Mouse (Mus musculus) lung, adult 2 months (tissue): ENCODE measurements around the gene Mesp1. TPM values are rescaled to one million over a fixed set of nuclear protein-coding genes. Genes with fewer than 3 reads are reported as not detected.

ENCODE experiments used
- DNase-seq: peaks from one replicate; pipeline ENCODE4 v3.0.0; 2022
- H3K4me1 ChIP-seq: fragments of 200-500 bp; 2 replicates; pipeline ENCODE4 v1.6.1; 2011; ENCODE audit warnings: low read length; ENCODE audit not compliant: control insufficient read depth, insufficient read depth
- H3K4me3 ChIP-seq: fragments of 200-500 bp; replicated peaks from 2 replicates; pipeline ENCODE3; 2011; ENCODE audit warnings: low read depth, mild to moderate bottlenecking, control low read depth, low read length; ENCODE audit errors: extremely low read depth
- CTCF ChIP-seq: fragments of 200-500 bp; IDR thresholded peaks from 2 replicates; pipeline ENCODE4 v1.5.1; 2011; ENCODE audit warnings: mild to moderate bottlenecking, low read length, control low read depth; ENCODE audit not compliant: insufficient read depth
- POLR2A ChIP-seq: fragments of 200-500 bp; IDR thresholded peaks from 2 replicates; pipeline ENCODE4 v1.6.1; 2011; ENCODE audit warnings: low read depth, mild to moderate bottlenecking, control low read depth, low read length, borderline replicate concordance; ENCODE audit errors: extremely low read depth
- WGBS: fragments of 180-500 bp; shearing (Covaris S2); methylation state at CpG from one replicate; pipeline ENCODE4 v1.1.7; 2018; 5-methylcytosine and 5-hydroxymethylcytosine counted together
- polyA plus RNA-seq: library from polyadenylated mRNA; depleted of rRNA; stranded (reverse); fragments of >200 nt; gene quantifications from 2 replicates; pipeline ENCODE4 v1.2.3, GENCODE M21; 2012

Gene Mesp1
- polyA plus RNA-seq, 1 experiment = 18.8 TPM

DNA sequence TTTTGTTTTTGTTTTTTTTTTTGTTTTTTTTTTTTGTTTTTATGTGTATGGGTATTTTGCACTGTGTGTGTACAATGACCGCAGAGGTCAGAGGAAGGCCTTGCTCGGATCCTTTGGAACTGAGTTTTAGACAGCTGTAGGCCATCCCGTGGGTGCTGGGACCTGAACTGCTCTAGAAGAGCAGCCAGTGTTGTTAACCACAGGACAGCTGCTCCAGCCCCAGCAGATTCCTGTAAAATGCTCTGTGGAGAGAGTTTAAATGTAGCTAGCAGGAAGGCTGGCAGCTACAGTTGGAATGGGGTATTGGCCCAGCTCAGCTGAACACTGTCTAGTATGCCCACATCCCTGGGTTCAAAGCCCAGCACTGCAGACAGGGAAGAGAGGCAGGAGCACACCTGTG is 23.9 kb downstream of the Mesp1 start:
- DNase-seq = no peak
- TF ChIP-seq POLR2A (no peak), CTCF (no peak)
- 72% methylated on average over 3 of the region's 3 CpGs for WGBS
- Histone ChIP-seq H3K4me1 (no peaks in the 10 kb centered on the region), H3K4me3 (no peak overlapping the region)

- DNase-seq = no peak
- Histone ChIP-seq H3K4me3 (no peak overlapping the region), H3K4me1 (no peaks in the 10 kb centered on the region)
- 40% methylated on average over 1 of the region's 1 CpGs for WGBS
- TF ChIP-seq CTCF (no peak), POLR2A (no peak)
Measured at GRCm38 (mm10) chr7:79765991-79766390, 27.6 kb downstream of the Mesp1 start.

GRCm38 (mm10) chr7:79762106-79762505 is 31.5 kb downstream of the Mesp1 start:
- Histone ChIP-seq H3K4me3 (no peak overlapping the region), H3K4me1 (no peaks in the 10 kb centered on the region)
- TF ChIP-seq POLR2A (no peak), CTCF (no peak)
- 57% methylated on average over 8 of the region's 8 CpGs for WGBS
- DNase-seq = no peak

DNA sequence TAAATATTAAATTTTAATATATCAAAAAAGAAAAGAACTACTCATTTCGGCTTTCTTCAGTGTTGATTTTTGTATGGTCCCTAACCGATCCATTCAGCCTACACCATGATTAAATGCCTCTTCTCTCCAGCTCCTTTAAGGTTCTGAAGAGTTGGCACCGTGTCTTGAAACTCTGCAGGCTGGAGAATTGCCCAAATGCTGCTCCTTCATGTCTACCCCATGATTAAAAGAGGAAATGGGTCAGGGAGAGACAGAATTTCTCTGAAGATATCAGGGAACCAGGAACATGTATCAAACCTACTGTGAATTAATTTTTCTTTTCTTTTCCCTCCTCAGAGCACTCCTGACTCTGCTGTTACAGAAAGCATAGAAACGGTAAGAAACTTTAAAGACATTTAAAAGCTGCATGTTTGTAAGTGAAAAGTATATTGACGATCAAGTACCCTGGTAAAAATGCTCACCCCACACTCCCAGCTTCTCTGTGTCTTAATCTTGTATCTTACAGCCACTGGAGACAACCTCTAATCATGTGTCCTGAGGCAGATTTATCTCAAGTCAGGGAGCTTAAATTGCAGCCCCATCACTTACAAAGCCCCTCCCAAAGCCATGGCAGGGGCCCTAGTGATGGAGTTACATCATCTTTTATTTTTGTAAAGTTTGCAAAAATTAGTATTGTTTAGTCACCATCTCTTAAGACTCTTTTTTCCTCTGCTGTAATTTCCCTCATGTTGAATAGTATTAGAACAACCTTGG is 32.3 kb downstream of the Mesp1 start:
- Histone ChIP-seq H3K4me3 (no peak overlapping the region), H3K4me1 (no peaks in the 10 kb centered on the region)
- WGBS = 56% methylated on average over 5 of the region's 5 CpGs
- TF ChIP-seq POLR2A (no peak), CTCF (no peak)
- no peak for DNase-seq

DNA sequence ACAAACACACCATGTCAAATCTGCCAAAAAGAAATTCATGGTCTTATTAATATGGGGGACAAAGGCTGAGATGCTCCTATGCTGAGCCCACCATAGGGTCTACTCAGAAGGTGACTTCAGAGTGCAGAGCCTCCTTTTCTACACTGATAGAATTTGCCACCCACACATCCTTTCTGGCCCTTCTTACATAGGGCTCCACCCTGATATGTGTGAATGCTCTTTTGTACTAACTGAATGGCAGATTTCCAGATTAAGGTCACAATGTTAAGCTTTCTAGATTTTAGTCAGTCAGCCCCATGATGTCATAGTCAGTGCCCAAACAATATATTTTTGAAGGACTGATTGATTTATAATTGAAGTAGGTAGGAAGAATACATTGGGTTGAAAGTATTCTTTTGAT is 33.8 kb downstream of the Mesp1 start:
- Histone ChIP-seq H3K4me1 (no peaks in the 10 kb centered on the region), H3K4me3 (no peak overlapping the region)
- TF ChIP-seq CTCF (no peak), POLR2A (no peak)
- no peak for DNase-seq

GRCm38 (mm10) chr7:79758176-79758575 is 35.4 kb downstream of the Mesp1 start:
- no peaks in the 10 kb centered on the region for H3K4me1 ChIP-seq
- WGBS = 39% methylated on average over 6 of the region's 6 CpGs
- H3K4me3 ChIP-seq = no peak overlapping the region
- DNase-seq = peak; percentile 20
- TF ChIP-seq CTCF (no peak), POLR2A (no peak)

DNA sequence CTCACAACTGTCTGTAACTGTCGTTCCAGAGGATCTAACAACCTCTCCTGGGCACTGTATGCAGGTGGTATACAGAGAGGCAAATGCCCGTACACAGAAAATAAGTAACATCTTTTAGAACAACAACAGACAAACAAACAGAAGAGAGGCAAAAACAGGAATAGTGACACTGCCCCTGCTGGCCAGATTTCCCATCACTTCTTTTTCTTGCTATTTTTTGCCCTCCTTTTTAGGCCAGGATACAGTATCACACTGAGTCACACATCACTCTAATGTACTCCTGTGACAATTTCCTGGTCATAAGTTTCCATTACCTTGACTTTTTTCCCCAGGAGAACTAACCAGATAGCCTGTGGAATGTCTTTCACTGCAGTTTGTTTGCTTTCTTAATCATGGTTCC is 37.3 kb downstream of the Mesp1 start:
- Histone ChIP-seq H3K4me3 (no peak overlapping the region), H3K4me1 (no peaks in the 10 kb centered on the region)
- TF ChIP-seq CTCF (no peak), POLR2A (no peak)
- DNase-seq = no peak
- WGBS = 41% methylated on average over 2 of the region's 2 CpGs

DNA sequence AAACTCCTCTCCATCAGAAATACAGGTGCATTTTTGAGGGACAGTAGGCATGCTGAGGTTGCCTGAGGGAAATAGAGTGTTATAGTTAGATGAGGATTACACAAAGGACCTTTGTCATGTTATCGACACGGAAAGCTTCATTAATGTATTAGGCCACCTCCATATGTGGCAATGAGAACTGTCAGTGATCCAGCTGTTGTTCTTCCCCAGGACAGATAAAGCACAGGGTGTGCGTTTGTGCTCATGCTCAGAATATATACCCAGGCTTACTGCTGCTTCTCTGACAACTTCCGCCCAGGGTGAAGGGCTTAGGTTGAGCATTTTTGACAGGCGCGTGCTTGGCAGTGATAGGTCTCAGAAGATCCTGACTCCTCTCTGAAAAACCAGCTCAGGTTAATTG is 44.1 kb downstream of the Mesp1 start:
- no peak for TF ChIP-seq CTCF
- TF ChIP-seq POLR2A = no peak
- H3K4me3 ChIP-seq = no peak overlapping the region
- no peaks in the 10 kb centered on the region for H3K4me1 ChIP-seq
- WGBS = 79% methylated on average over 6 of the region's 6 CpGs
- no peak for DNase-seq

- Histone ChIP-seq H3K4me1 (no peaks in the 10 kb centered on the region), H3K4me3 (no peak overlapping the region)
- WGBS = 66% methylated on average over 6 of the region's 6 CpGs
- TF ChIP-seq CTCF (no peak), POLR2A (no peak)
- no peak for DNase-seq
Measured at GRCm38 (mm10) chr7:79747659-79748058, 45.9 kb downstream of the Mesp1 start.

DNA sequence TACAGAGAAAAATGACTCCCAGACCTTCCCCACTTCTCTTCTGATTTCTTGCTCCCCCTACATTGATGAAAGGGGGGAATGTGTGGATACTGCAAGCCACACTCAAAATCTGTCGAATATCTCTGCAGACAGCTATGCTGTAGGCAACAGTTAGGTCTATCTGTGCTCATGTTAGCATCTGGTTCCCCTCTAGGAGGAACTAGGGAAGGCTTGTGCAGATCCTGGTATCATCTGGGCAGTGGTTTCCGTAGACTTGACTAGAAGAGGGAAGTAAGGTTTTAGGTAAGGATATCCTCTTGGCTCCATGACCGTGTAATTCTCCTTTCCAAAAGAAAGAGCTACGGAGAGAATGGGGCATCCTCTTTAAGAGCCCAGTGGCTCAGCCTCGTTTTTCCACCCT is 49.0 kb downstream of the Mesp1 start:
- no peak overlapping the region for H3K4me3 ChIP-seq
- no peaks in the 10 kb centered on the region for H3K4me1 ChIP-seq
- no peak for DNase-seq
- no peak for TF ChIP-seq POLR2A
- TF ChIP-seq CTCF = no peak
- WGBS = 68% methylated on average over 5 of the region's 5 CpGs

DNA sequence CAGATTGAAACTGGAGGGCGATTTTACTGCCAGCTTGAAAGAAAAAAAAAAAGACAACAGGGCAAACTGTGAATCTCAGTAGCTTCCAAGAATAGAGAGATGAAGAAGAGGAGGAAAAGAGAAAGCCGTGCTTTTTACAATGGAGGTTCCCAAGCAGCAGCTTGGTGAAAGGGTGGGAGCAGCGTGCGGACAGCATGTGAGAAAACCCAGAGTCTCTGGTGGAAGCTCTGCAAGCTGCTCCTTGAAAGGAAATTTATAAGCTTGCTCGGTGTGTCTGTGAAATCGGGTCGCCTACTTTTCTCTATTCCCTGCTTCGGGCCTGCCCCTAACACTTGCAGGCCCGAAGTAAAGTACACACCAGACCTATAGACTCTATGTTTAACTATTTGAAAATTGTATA is 49.5 kb downstream of the Mesp1 start:
- Histone ChIP-seq H3K4me3 (no peak overlapping the region), H3K4me1 (no peaks in the 10 kb centered on the region)
- no peak for TF ChIP-seq CTCF
- no peak for TF ChIP-seq POLR2A
- WGBS = 93% methylated on average over 9 of the region's 9 CpGs
- no peak for DNase-seq
